ENCODE assay signal across 8 mouse cellular contexts in genomic region chr2:153779394-153779981, GRCm38 (mm10). TPM values are rescaled to one million over a fixed set of nuclear protein-coding genes. Genes with fewer than 3 reads are reported as not detected.
DNase-seq lines count a peak whose midpoint lies in the region; ATAC-seq and TF ChIP-seq lines count a peak whose summit lies in the region.

TSS of gene Efcab8 (plus strand) at chr2:153779931.

- ATAC-seq in heart, embryonic 14.5 days (ENCODE audit: insufficient number of reproducible peaks, insufficient read depth, low FRiP score, low read depth): no peak
- peak; percentile 63 for ATAC-seq in liver, embryonic 14.5 days (ENCODE audit: insufficient read depth)

- peak; percentile 46 to 47 for DNase-seq in B cell, adult 2 months
- no peak for DNase-seq in ES-E14 (ENCODE audit: low read depth, low spot score)
- no peak for DNase-seq in liver, embryonic 14.5 days (ENCODE audit: low read depth in 3 of 3, low spot score in 3 of 3)
- no peak for DNase-seq in urinary bladder, adult 18-20 months (ENCODE audit: low spot score in 2 of 2)
- no peak for DNase-seq in gastrocnemius, postnatal 36 days
- no peak for DNase-seq in urinary bladder, adult 2 months (ENCODE audit: low spot score)

- no peaks in the 10 kb centered on the region for H3K9me3 ChIP-seq in ES-E14 (ENCODE audit: control insufficient read depth, insufficient read depth, low read depth, low read length)
- no peaks in the 10 kb centered on the region for H3K9me3 ChIP-seq in heart, embryonic 14.5 days (ENCODE audit: control insufficient read depth, low read length)
- no peaks in the 10 kb centered on the region for H3K9me3 ChIP-seq in liver, embryonic 14.5 days (ENCODE audit: control insufficient read depth, low read length)

- no peak for TF ChIP-seq EP300 in liver, embryonic 14.5 days (IDR thresholded peaks at IDR 0.05; ENCODE audit: low read depth)

- TF ChIP-seq CTCF in liver, embryonic 14.5 days (IDR thresholded peaks at IDR 0.05; ENCODE audit: low read depth): no peak
- TF ChIP-seq CTCF in small intestine, adult 2 months (IDR thresholded peaks at IDR 0.05; ENCODE audit: extremely low read depth, insufficient read length, insufficient replicate concordance, low read depth, low read length): no peak

- no peak for TF ChIP-seq POLR2A in small intestine, adult 2 months (IDR thresholded peaks at IDR 0.05; ENCODE audit: low read depth, low read length)

- 40% methylated on average over 12 of the region's 12 CpGs for WGBS in heart, embryonic 14.5 days
- WGBS in liver, embryonic 14.5 days (ENCODE audit: insufficient replicate concordance): 15% methylated on average over 12 of the region's 12 CpGs
- WGBS in small intestine, adult 2 months: 28% methylated on average over 12 of the region's 12 CpGs

- in situ Hi-C loops in ES-E14 (cut with MboI; ENCODE audit: low sequenced_read_pairs in 2 of 2, unreplicated experiment in 2 of 2): no loop called here

- peak within 1 kb of the TSS; percentile 55 to 67 for H3K4me3 ChIP-seq in ES-E14 (ENCODE audit: insufficient read depth in 1 of 2, low read depth in 1 of 2, low read length in 2 of 2, poor library complexity in 1 of 2, severe bottlenecking in 1 of 2)
- peak within 1 kb of the TSS; percentile 24 to 46 for H3K4me3 ChIP-seq in heart, embryonic 14.5 days (ENCODE audit: control insufficient read depth in 1 of 2, insufficient read depth in 1 of 2, low read depth in 1 of 2, low read length in 2 of 2)
- peak within 1 kb of the TSS; percentile 52 to 53 for H3K4me3 ChIP-seq in liver, embryonic 14.5 days (ENCODE audit: insufficient read depth in 1 of 2, low read depth in 2 of 2, low read length in 2 of 2)
- H3K4me3 ChIP-seq in small intestine, adult 2 months (ENCODE audit: low read depth, low read length): peak within 1 kb of the TSS; percentile 63

- intact Hi-C loops in gastrocnemius, postnatal 36 days (cut with DNase I): no loop called here

- no peaks in the 10 kb centered on the region for H3K27me3 ChIP-seq in heart, embryonic 14.5 days (ENCODE audit: control insufficient read depth, insufficient read depth, low read length)
- H3K27me3 ChIP-seq in liver, embryonic 14.5 days (ENCODE audit: control insufficient read depth, insufficient read depth, low read length): no peaks in the 10 kb centered on the region
- H3K27me3 ChIP-seq in small intestine, adult 2 months (ENCODE audit: control insufficient read depth, insufficient read depth, low read length): no peaks in the 10 kb centered on the region

- H3K4me1 ChIP-seq in ES-E14 (ENCODE audit: control insufficient read depth in 2 of 2, insufficient read depth in 2 of 2, low read length in 2 of 2, poor library complexity in 1 of 2): peaks cover 0 to 8% of the 10 kb centered on the region in 2 experiments; a peak in 1 of 4 replicates
- peaks cover 0 to 11% of the 10 kb centered on the region in 2 experiments; a peak in 2 of 4 replicates for H3K4me1 ChIP-seq in heart, embryonic 14.5 days (ENCODE audit: control insufficient read depth in 2 of 2, insufficient read depth in 2 of 2, low read length in 2 of 2)
- H3K4me1 ChIP-seq in liver, embryonic 14.5 days (replicated peaks; ENCODE audit: control insufficient read depth in 2 of 2, insufficient read depth in 2 of 2, low read length in 1 of 2): peaks cover 17 to 32% of the 10 kb centered on the region in 2 experiments
- H3K4me1 ChIP-seq in small intestine, adult 2 months (ENCODE audit: control insufficient read depth, insufficient read depth, insufficient read length, low read length): peaks cover 9% of the 10 kb centered on the region; the same call in 1 of the 2 replicates

- peak within 1 kb of the TSS; percentile 65 for H3K4me2 ChIP-seq in heart, embryonic 14.5 days (ENCODE audit: low read length)
- H3K4me2 ChIP-seq in liver, embryonic 14.5 days (ENCODE audit: low read depth): peak within 1 kb of the TSS; percentile 95

- peak within 1 kb of the TSS; percentile 17; the same call in 1 of the 2 replicates for H3K9ac ChIP-seq in ES-E14 (ENCODE audit: insufficient read depth, low read depth, low read length, poor library complexity, severe bottlenecking)
- peak within 1 kb of the TSS; percentile 5; the same call in 1 of the 2 replicates for H3K9ac ChIP-seq in heart, embryonic 14.5 days (ENCODE audit: low read length)
- peak within 1 kb of the TSS; percentile 61 for H3K9ac ChIP-seq in liver, embryonic 14.5 days (replicated peaks)

- H3K36me3 ChIP-seq in ES-E14 (ENCODE audit: control insufficient read depth, insufficient read depth, low read length, poor library complexity, severe bottlenecking): no peaks in the 10 kb centered on the region
- H3K36me3 ChIP-seq in heart, embryonic 14.5 days (ENCODE audit: control insufficient read depth, insufficient read depth, low read length): no peaks in the 10 kb centered on the region
- H3K36me3 ChIP-seq in liver, embryonic 14.5 days (replicated peaks; ENCODE audit: control insufficient read depth, insufficient read depth, low read depth): no peaks in the 10 kb centered on the region
- H3K36me3 ChIP-seq in small intestine, adult 2 months (ENCODE audit: control insufficient read depth, insufficient read depth, low read length): no peaks in the 10 kb centered on the region

- no peak within 1 kb of the TSS for H3K27ac ChIP-seq in ES-E14 (ENCODE audit: insufficient read depth, low read depth, low read length, poor library complexity, severe bottlenecking)
- H3K27ac ChIP-seq in heart, embryonic 14.5 days (replicated peaks in 1 of 2; ENCODE audit: control insufficient read depth in 1 of 2, insufficient read depth in 1 of 2, low read depth in 2 of 2, low read length in 2 of 2): no peak within 1 kb of the TSS
- peak within 1 kb of the TSS; percentile 27; the same call in 1 of the 2 replicates for H3K27ac ChIP-seq in liver, embryonic 14.5 days
- H3K27ac ChIP-seq in small intestine, adult 2 months (ENCODE audit: insufficient read depth, low read depth, low read length): no peak within 1 kb of the TSS

TF ChIP-seq in ES-E14, 5 proteins besides CTCF, POLR2A, EP300 and RAD21:
- TF ChIP-seq CHD2 (IDR thresholded peaks at IDR 0.05; ENCODE audit: low read depth, low read length): no peak
- no peak for TF ChIP-seq ZC3H11A (IDR thresholded peaks at IDR 0.05; ENCODE audit: borderline replicate concordance, low read depth, low read length)
- TF ChIP-seq HCFC1 (IDR thresholded peaks at IDR 0.05; ENCODE audit: borderline replicate concordance, insufficient read depth, low read length): no peak
- no peak for TF ChIP-seq MAFK (IDR thresholded peaks at IDR 0.05; ENCODE audit: insufficient read depth, low read depth, low read length)

RNA-seq across cellular contexts. Expression of gene Efcab8, which starts in this region (rescaled TPM):
- total RNA-seq in ES-E14 (2012; rRNA removed): 1.2 TPM in 2 replicates
- polyA plus RNA-seq in heart, embryonic 14.5 days (2014; fragmentation: Nextera tagmentation; extraction: Ambion mirVana): not detected in 2 replicates
- polyA plus RNA-seq in liver, embryonic 14.5 days (2012; rRNA removed): 0.04 and 0.09 TPM in 2 replicates
- polyA plus RNA-seq in liver, embryonic 14.5 days (2014; fragmentation: Nextera tagmentation; extraction: Ambion mirVana): 0.08 TPM in 1 of 2 replicates, not detected in the other
- 0.10 TPM in 1 of 2 replicates, not detected in the other for polyA plus RNA-seq in small intestine, adult 2 months (2012; rRNA removed)
- total RNA-seq in gastrocnemius, postnatal 36 days (2021): not detected
- 0.29 and 0.37 TPM in 2 replicates for polyA plus RNA-seq in urinary bladder, adult 2 months (2012; rRNA removed)

Comparison
In these comparisons a context has a peak if more than half of its experiments do, and no peak if none do; other contexts are left out.
1. Peak in ATAC-seq, H3K4me3 ChIP-seq, H3K27ac ChIP-seq, H3K9ac ChIP-seq and H3K4me2 ChIP-seq in liver, embryonic 14.5 days; RNA of the gene not detected or under 1 TPM.
2. DNase-seq: peak in B cell, adult 2 months (2 of 2); none in ES-E14 (single experiment), liver, embryonic 14.5 days (0 of 3), urinary bladder, adult 18-20 months (0 of 2), gastrocnemius, postnatal 36 days (0 of 2) and urinary bladder, adult 2 months (single experiment).
3. H3K9ac ChIP-seq: peak in every context shown above with its lines; median percentile 61 in liver, embryonic 14.5 days; 17 in ES-E14; 5 in heart, embryonic 14.5 days.
4. Peak in every context shown above with its lines, with median percentiles within 50 percentile points of each other: H3K4me3 ChIP-seq.